ENCODE assay signal across 7 mouse cellular contexts in the genomic region with DNA sequence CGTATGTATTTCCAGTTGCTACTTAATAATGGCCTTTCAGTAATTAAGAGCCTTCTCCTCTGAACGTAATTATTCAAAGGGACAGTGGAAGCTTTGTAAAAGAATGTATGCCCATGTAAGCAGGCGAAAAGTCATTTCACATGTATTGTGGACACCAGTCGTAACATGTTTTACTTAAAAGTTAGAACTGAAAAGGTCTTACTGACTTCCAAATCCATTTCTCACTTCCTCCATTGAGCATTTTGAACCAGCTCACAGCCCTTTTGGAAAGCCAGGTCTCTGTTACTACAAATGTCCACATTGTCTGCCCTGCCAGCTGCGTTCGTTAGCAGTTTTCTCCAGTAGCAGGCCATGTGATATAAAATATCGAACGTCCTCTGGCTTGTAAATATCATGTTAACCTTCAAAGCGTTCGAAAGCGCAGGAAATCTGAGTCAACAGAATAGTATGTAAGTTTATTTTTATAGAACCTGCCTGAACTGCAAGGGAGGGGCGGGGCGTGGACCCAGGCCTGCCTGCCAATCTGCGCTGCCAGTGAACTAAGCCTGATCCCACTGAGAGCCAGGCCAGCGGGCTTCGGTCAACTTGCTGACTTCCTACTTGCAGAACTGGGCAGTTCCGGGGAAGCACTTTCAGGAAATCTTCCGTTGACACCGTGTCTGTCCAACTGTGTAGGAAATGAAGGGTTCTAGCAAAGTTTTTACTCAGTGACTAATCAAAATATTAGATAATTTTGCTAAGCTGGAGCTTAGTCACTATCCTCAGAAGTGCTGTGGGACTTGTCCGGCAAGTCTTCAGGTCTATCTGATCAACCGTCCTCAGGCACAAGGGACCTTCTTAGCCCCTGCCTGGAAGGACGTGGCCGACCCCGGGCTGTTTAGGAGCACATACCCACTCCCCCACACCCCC. TPM values are rescaled to one million over a fixed set of nuclear protein-coding genes. Genes with fewer than 3 reads are reported as not detected.
DNase-seq lines count a peak whose midpoint lies in the region; ATAC-seq lines count a peak whose summit lies in the region.

No protein-coding gene starts in this region.

- 0 out of 2 replicates have a peak, but pooled peaks cover 12% of the 10 kb centered on the region for H3K4me1 ChIP-seq in kidney, embryonic 14.5 days (ENCODE audit: control insufficient read depth, insufficient read depth, low read length)
- no peaks in the 10 kb centered on the region for H3K4me1 ChIP-seq in neural tube, embryonic 15.5 days

- WGBS in kidney, embryonic 14.5 days, result 64% methylated on average over 24 of the region's 24 CpGs
- 87% methylated on average over 24 of the region's 24 CpGs for WGBS in neural tube, embryonic 15.5 days

- no peak overlapping the region for H3K4me2 ChIP-seq in kidney, embryonic 14.5 days (replicated peaks; ENCODE audit: low read depth, low read length)
- no peak overlapping the region for H3K4me2 ChIP-seq in neural tube, embryonic 15.5 days

- no peak overlapping the region for H3K4me3 ChIP-seq in kidney, embryonic 14.5 days (ENCODE audit: low read length)
- no peak overlapping the region for H3K4me3 ChIP-seq in neural tube, embryonic 15.5 days (replicated peaks)

- intact Hi-C loops in left cerebral cortex, postnatal 36 days (cut with DNase I), result no loop called here

- H3K27me3 ChIP-seq in kidney, embryonic 14.5 days (ENCODE audit: control insufficient read depth, insufficient read depth, low read length), result no peaks in the 10 kb centered on the region
- no peaks in the 10 kb centered on the region for H3K27me3 ChIP-seq in neural tube, embryonic 15.5 days (replicated peaks)

- H3K27ac ChIP-seq in kidney, embryonic 14.5 days (ENCODE audit: low read depth, low read length), result no peak overlapping the region
- H3K27ac ChIP-seq in neural tube, embryonic 15.5 days (replicated peaks), result no peak overlapping the region

- peak; percentile 74 for DNase-seq in adrenal gland, postnatal 10 days
- peak; percentile 90 for DNase-seq in gastrocnemius, adult 18-20 months (ENCODE audit: low spot score)
- DNase-seq in naive thymus-derived CD4-positive, alpha-beta T cell, adult 2 months (ENCODE audit: low read depth), result peak; percentile 29
- no peak for DNase-seq in spleen, postnatal 36 days (ENCODE audit: low spot score in 2 of 2)
- DNase-seq in left cerebral cortex, postnatal 36 days (ENCODE audit: low spot score in 2 of 2), result no peak

- no peak overlapping the region for H3K9ac ChIP-seq in kidney, embryonic 14.5 days (ENCODE audit: low read depth, low read length)
- no peak overlapping the region for H3K9ac ChIP-seq in neural tube, embryonic 15.5 days (replicated peaks)

- ATAC-seq in kidney, embryonic 14.5 days (ENCODE audit: low FRiP score, low TSS enrichment), result peak; percentile 51; the same call in 1 of the 2 replicates
- no peak for ATAC-seq in neural tube, embryonic 15.5 days (ENCODE audit: low FRiP score)

- H3K9me3 ChIP-seq in kidney, embryonic 14.5 days (ENCODE audit: control insufficient read depth, low read length), result no peaks in the 10 kb centered on the region
- H3K9me3 ChIP-seq in neural tube, embryonic 15.5 days (replicated peaks), result no peaks in the 10 kb centered on the region

- no peaks in the 10 kb centered on the region for H3K36me3 ChIP-seq in kidney, embryonic 14.5 days (ENCODE audit: control insufficient read depth, insufficient read depth, low read length)
- no peaks in the 10 kb centered on the region for H3K36me3 ChIP-seq in neural tube, embryonic 15.5 days

RNA-seq across cellular contexts. Expression of gene Esr1, which starts 9.5 kb away (rescaled TPM):
- 10 to 100 TPM; 16.2 to 24.5 TPM for total RNA-seq in adrenal gland, postnatal 10 days (2021)
- 10 to 100 TPM; 35.4 to 45.9 TPM for total RNA-seq in gastrocnemius, adult 18-20 months (2021)
- 1.0 and 2.1 TPM in 2 replicates for polyA plus RNA-seq in kidney, embryonic 14.5 days (2014; fragmentation: Nextera tagmentation; extraction: Ambion mirVana)
- 1 to 10 TPM; 2.3 to 3.4 TPM for total RNA-seq in left cerebral cortex, postnatal 36 days (2021)
- polyA plus RNA-seq in neural tube, embryonic 15.5 days (2015; fragmentation: Nextera tagmentation; extraction: Ambion mirVana), result 0.70 and 1.0 TPM in 2 replicates

Comparison
In these comparisons a context has a peak if more than half of its experiments do, and no peak if none do; other contexts are left out.
1. DNase-seq: peak in adrenal gland, postnatal 10 days (single experiment), gastrocnemius, adult 18-20 months (single experiment) and naive thymus-derived CD4-positive, alpha-beta T cell, adult 2 months (single experiment); none in spleen, postnatal 36 days (0 of 2) and left cerebral cortex, postnatal 36 days (0 of 2).